Mouse (Mus musculus): Measurements from ENCODE around the gene Exph5. TPM values are rescaled to one million over a fixed set of nuclear protein-coding genes. Genes with fewer than 3 reads are reported as not detected.

Gene Exph5
- polyA plus RNA-seq, 1 experiment from 2014 or later, result 6.5 TPM

- DNase-seq (ENCODE audit: low spot score), result no peak
- H3K4me3 ChIP-seq (ENCODE audit: low read depth, low read length), result no peak overlapping the region
- H3K4me2 ChIP-seq (replicated peaks; ENCODE audit: low read depth), result no peak overlapping the region
- WGBS, result 83% methylated on average over 2 of the region's 2 CpGs
- no peaks in the 10 kb centered on the region for H3K36me3 ChIP-seq (ENCODE audit: control insufficient read depth, insufficient read depth, low read length)
- no peak overlapping the region for H3K27ac ChIP-seq (replicated peaks)
- H3K9me3 ChIP-seq (ENCODE audit: control insufficient read depth, low read length), result no peaks in the 10 kb centered on the region
- H3K9ac ChIP-seq (ENCODE audit: low read length), result no peak overlapping the region
- no peak for ATAC-seq (ENCODE audit: low FRiP score, low TSS enrichment)
- H3K4me1 ChIP-seq (replicated peaks; ENCODE audit: control insufficient read depth, insufficient read depth), result no peaks in the 10 kb centered on the region
- TF ChIP-seq CTCF (IDR thresholded peaks at IDR 0.05; ENCODE audit: low read depth), result no peak
- no peak for TF ChIP-seq EP300 (optimal IDR thresholded peaks at IDR 0.05)
- H3K27me3 ChIP-seq (ENCODE audit: control insufficient read depth, insufficient read depth, low read length), result no peaks in the 10 kb centered on the region
These were observed 35.9 kb upstream of the Exph5 start for GRCm38 (mm10) chr9:53265589-53265988.

DNA sequence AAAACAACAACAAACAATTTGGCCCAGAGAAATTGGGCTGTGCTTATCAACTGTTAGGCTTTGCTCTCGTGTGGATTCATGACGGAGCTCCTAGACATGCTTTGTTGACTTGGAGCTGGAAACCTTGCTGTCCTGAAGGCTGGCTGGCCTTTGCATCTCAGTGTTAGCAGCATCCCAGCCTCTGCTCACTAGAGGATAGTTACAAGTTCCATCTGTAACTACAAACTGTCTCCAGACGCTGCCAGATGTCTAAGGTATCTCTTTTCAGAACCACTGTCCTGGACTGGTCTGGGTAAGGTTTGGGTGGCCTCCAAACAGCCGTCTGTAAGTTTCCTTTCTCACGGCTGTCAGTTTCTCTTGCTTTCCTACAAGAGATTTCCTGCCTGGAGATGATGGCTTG lies 33.4 kb upstream of the Exph5 start:
- Histone ChIP-seq H3K27ac (replicated peaks) (no peak overlapping the region), H3K27me3 (ENCODE audit: control insufficient read depth, insufficient read depth, low read length) (no peaks in the 10 kb centered on the region), H3K4me3 (ENCODE audit: low read depth, low read length) (no peak overlapping the region), H3K4me2 (replicated peaks; ENCODE audit: low read depth) (no peak overlapping the region), H3K9me3 (ENCODE audit: control insufficient read depth, low read length) (no peaks in the 10 kb centered on the region), H3K36me3 (ENCODE audit: control insufficient read depth, insufficient read depth, low read length) (no peaks in the 10 kb centered on the region), H3K4me1 (replicated peaks; ENCODE audit: control insufficient read depth, insufficient read depth) (no peaks in the 10 kb centered on the region), H3K9ac (ENCODE audit: low read length) (no peak overlapping the region)
- ATAC-seq (ENCODE audit: low FRiP score, low TSS enrichment) (no peak), DNase-seq (ENCODE audit: low spot score) (no peak)
- TF ChIP-seq EP300 (optimal IDR thresholded peaks at IDR 0.05) (no peak), CTCF (IDR thresholded peaks at IDR 0.05; ENCODE audit: low read depth) (no peak)
- WGBS, result 41% methylated on average over 5 of the region's 5 CpGs

DNA sequence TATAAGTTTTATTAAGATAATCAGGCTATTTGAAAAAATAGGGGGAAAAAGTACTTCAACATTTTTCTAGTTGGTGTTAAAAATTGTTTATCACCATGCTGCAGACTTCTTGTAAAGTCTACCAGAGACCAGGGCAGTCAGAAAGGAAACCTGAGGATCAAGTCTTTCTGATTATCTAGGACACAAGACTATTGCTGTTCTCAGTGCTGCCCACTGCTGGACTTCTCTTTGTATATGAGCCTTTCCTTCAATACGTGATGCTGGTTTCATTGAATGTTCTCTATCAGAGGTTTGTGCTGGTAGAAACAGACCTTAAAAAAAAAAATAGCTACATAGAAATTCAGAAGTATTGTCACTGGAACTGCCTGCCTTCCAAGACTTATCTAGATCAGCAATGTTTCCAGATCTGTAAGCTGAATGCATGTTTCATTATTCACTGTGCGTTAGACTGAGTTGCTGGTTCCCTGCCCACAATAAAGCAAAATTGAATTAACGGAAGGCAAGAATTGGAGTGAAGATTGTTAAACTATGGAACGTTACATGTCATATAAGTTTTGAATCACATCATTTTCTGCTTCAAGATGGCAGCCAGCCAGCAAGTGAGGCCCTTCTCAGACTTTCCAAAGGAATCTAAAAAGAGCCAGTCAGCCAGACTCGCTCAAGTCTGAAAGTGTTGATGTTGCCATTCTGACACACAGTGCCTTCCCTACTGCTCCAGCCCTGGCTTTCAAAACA lies 32.6 kb upstream of the Exph5 start:
- no peak overlapping the region for H3K27ac ChIP-seq (replicated peaks)
- no peaks in the 10 kb centered on the region for H3K36me3 ChIP-seq (ENCODE audit: control insufficient read depth, insufficient read depth, low read length)
- H3K4me3 ChIP-seq (ENCODE audit: low read depth, low read length), result no peak overlapping the region
- no peak overlapping the region for H3K9ac ChIP-seq (ENCODE audit: low read length)
- no peak for ATAC-seq (ENCODE audit: low FRiP score, low TSS enrichment)
- peak; percentile 40 for DNase-seq (ENCODE audit: low spot score)
- no peaks in the 10 kb centered on the region for H3K9me3 ChIP-seq (ENCODE audit: control insufficient read depth, low read length)
- 49% methylated on average over 5 of the region's 5 CpGs for WGBS
- TF ChIP-seq CTCF (IDR thresholded peaks at IDR 0.05; ENCODE audit: low read depth), result peak; percentile 78
- TF ChIP-seq EP300 (optimal IDR thresholded peaks at IDR 0.05), result no peak
- no peak overlapping the region for H3K4me2 ChIP-seq (replicated peaks; ENCODE audit: low read depth)
- no peaks in the 10 kb centered on the region for H3K27me3 ChIP-seq (ENCODE audit: control insufficient read depth, insufficient read depth, low read length)
- H3K4me1 ChIP-seq (replicated peaks; ENCODE audit: control insufficient read depth, insufficient read depth), result no peaks in the 10 kb centered on the region

DNA sequence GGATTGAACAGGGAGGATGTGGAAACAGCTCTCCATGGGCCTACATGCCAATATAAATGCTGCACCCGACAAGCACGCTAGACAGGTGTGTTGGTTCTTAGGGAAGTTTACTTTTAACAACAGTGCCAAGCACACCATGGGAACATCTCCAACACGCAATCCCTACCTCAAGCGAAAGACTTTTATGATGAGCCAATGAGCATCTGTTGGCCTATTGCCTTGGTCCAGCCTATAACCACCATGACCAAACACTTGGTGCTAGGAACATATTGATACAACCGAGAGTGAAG lies 32.1 kb upstream of the Exph5 start:
- TF ChIP-seq CTCF (IDR thresholded peaks at IDR 0.05; ENCODE audit: low read depth) (no peak), EP300 (optimal IDR thresholded peaks at IDR 0.05) (no peak)
- Histone ChIP-seq H3K4me1 (replicated peaks; ENCODE audit: control insufficient read depth, insufficient read depth) (no peaks in the 10 kb centered on the region), H3K36me3 (ENCODE audit: control insufficient read depth, insufficient read depth, low read length) (no peaks in the 10 kb centered on the region), H3K4me2 (replicated peaks; ENCODE audit: low read depth) (no peak overlapping the region), H3K9ac (ENCODE audit: low read length) (no peak overlapping the region), H3K27ac (replicated peaks) (no peak overlapping the region), H3K27me3 (ENCODE audit: control insufficient read depth, insufficient read depth, low read length) (no peaks in the 10 kb centered on the region), H3K9me3 (ENCODE audit: control insufficient read depth, low read length) (no peaks in the 10 kb centered on the region), H3K4me3 (ENCODE audit: low read depth, low read length) (no peak overlapping the region)
- WGBS, result 76% methylated on average over 5 of the region's 5 CpGs
- ATAC-seq (ENCODE audit: low FRiP score, low TSS enrichment), result no peak
- DNase-seq (ENCODE audit: low spot score), result no peak

DNA sequence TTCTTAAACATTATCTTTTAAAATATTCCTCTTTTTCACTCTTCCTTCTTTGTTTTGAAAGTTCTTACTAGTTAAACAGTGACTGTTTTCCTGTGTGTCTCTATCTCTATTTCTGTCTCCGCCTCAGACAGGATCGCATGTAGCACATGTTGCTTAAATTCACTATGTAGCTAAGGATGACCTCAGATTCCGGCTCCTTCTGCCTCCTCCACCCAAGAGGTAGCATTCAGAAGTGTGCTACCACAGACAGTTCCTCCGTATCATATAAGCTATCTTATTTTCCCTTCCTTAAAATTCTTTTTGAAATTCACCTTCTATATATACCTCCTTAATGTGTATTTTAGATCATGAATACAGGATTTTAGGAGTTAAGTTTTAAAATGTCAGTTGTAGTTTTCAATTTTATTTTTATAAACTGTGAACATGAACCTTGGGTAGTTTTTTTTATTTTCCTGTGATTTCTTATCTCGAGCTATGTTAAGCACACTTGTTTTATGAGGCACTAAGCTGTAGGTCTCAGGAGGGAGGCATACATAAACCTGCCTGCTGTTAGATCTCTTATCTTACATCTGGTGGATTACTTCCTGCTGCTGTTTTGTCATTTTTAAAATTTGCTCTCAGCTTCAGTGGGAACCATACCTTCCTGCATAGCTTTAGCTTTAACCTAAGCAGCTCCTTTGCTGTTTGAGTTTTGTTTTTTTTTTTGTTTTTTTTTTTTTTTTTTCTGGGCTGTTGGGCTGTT lies 30.0 kb upstream of the Exph5 start:
- Histone ChIP-seq H3K4me2 (replicated peaks; ENCODE audit: low read depth) (no peak overlapping the region), H3K4me3 (ENCODE audit: low read depth, low read length) (no peak overlapping the region), H3K9me3 (ENCODE audit: control insufficient read depth, low read length) (no peaks in the 10 kb centered on the region), H3K4me1 (replicated peaks; ENCODE audit: control insufficient read depth, insufficient read depth) (no peaks in the 10 kb centered on the region), H3K27ac (replicated peaks) (no peak overlapping the region; the same call in 1 of the 2 replicates), H3K9ac (ENCODE audit: low read length) (no peak overlapping the region), H3K36me3 (ENCODE audit: control insufficient read depth, insufficient read depth, low read length) (no peaks in the 10 kb centered on the region), H3K27me3 (ENCODE audit: control insufficient read depth, insufficient read depth, low read length) (no peaks in the 10 kb centered on the region)
- WGBS, result 56% methylated on average over 5 of the region's 5 CpGs
- ATAC-seq (ENCODE audit: low FRiP score, low TSS enrichment) (no peak), DNase-seq (ENCODE audit: low spot score) (no peak)
- no peak for TF ChIP-seq CTCF (IDR thresholded peaks at IDR 0.05; ENCODE audit: low read depth)
- no peak for TF ChIP-seq EP300 (optimal IDR thresholded peaks at IDR 0.05)

DNA sequence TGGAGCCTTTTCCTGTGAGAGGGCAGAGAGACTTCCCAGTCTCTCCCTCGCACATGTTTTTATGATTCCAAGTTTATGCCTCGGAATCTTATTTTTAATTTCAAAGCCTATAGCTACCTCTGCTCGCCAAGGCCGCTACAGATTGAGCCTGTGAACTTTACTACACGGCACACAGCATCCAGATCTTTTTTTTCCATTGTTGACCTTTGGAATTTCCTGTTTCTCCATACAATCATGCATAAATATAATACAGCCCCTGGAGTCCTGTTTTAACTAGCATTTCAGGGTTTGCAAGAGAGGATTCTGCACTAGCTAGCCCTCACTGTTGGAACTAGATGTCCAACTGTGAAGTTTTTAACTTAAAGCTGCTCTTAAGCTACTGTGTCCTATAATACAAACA lies 29.3 kb upstream of the Exph5 start:
- Histone ChIP-seq H3K27me3 (ENCODE audit: control insufficient read depth, insufficient read depth, low read length) (no peaks in the 10 kb centered on the region), H3K9ac (ENCODE audit: low read length) (no peak overlapping the region), H3K4me1 (replicated peaks; ENCODE audit: control insufficient read depth, insufficient read depth) (no peaks in the 10 kb centered on the region), H3K4me3 (ENCODE audit: low read depth, low read length) (no peak overlapping the region), H3K9me3 (ENCODE audit: control insufficient read depth, low read length) (no peaks in the 10 kb centered on the region), H3K4me2 (replicated peaks; ENCODE audit: low read depth) (no peak overlapping the region), H3K36me3 (ENCODE audit: control insufficient read depth, insufficient read depth, low read length) (no peaks in the 10 kb centered on the region), H3K27ac (replicated peaks) (no peak overlapping the region; the same call in 1 of the 2 replicates)
- no peak for ATAC-seq (ENCODE audit: low FRiP score, low TSS enrichment)
- 34% methylated on average over 5 of the region's 5 CpGs for WGBS
- no peak for TF ChIP-seq CTCF (IDR thresholded peaks at IDR 0.05; ENCODE audit: low read depth)
- no peak for TF ChIP-seq EP300 (optimal IDR thresholded peaks at IDR 0.05)
- DNase-seq (ENCODE audit: low spot score), result no peak
